Mouse (Mus musculus) neural tube, embryonic 11.5 days (tissue): Measurements from ENCODE around the gene Trpd52l3. TPM values are rescaled to one million over a fixed set of nuclear protein-coding genes. Genes with fewer than 3 reads are reported as not detected.

Source experiments
- ATAC-seq: fragments of 200-750 bp; cut with Nextera tagmentation; 2 replicates; pipeline ENCODE4 v1.8.0; 2017; ENCODE audit warnings: moderate number of reproducible peaks, mild to moderate bottlenecking, moderate TSS enrichment, moderate library complexity; ENCODE audit not compliant: insufficient read depth, low FRiP score, low TSS enrichment
- DNase-seq: peaks from one replicate; pipeline ENCODE4 v3.0.0-alpha.2; 2015; ENCODE audit warnings: low spot score
- H3K27ac ChIP-seq: fragments of 300-500 bp; sonication (generic); 2 replicates; pipeline ENCODE4 v1.5.1; 2014; ENCODE audit warnings: low read depth, mild to moderate bottlenecking, low read length
- H3K27me3 ChIP-seq: fragments of 300-500 bp; sonication (generic); 2 replicates; pipeline ENCODE4 v1.6.1; 2014; ENCODE audit warnings: mild to moderate bottlenecking, low read length, mixed read lengths; ENCODE audit not compliant: control insufficient read depth, insufficient read depth
- H3K36me3 ChIP-seq: fragments of 300-500 bp; sonication (generic); 2 replicates; pipeline ENCODE4 v1.6.1; 2014; ENCODE audit warnings: mild to moderate bottlenecking, low read length, moderate library complexity, mixed read lengths; ENCODE audit not compliant: control insufficient read depth, insufficient read depth
- H3K4me1 ChIP-seq: fragments of 300-500 bp; sonication (generic); 2 replicates; pipeline ENCODE4 v1.6.1; 2014; ENCODE audit warnings: low read length, mixed read lengths; ENCODE audit not compliant: control insufficient read depth, insufficient read depth
- H3K4me2 ChIP-seq: fragments of 300-500 bp; sonication (generic); 2 replicates; pipeline ENCODE4 v1.6.1; 2014; ENCODE audit warnings: low read depth, mild to moderate bottlenecking, moderate library complexity
- H3K4me3 ChIP-seq: fragments of 300-500 bp; sonication (generic); 2 replicates; pipeline ENCODE4 v1.5.1; 2014; ENCODE audit warnings: low read depth, low read length
- H3K9ac ChIP-seq: fragments of 300-500 bp; sonication (generic); 2 replicates; pipeline ENCODE4 v1.6.1; 2014; ENCODE audit warnings: mild to moderate bottlenecking, low read length
- H3K9me3 ChIP-seq: fragments of 300-500 bp; sonication (generic); 2 replicates; pipeline ENCODE4 v1.6.1; 2016; ENCODE audit warnings: low read length; ENCODE audit not compliant: control insufficient read depth
- WGBS: fragments of 180-500 bp; shearing (Covaris S2); extraction: QIAGEN DNeasy Blood & Tissue Kit; methylation state at CpG from one replicate; pipeline ENCODE4 v1.1.7; 2014; 5-methylcytosine and 5-hydroxymethylcytosine counted together
- polyA plus RNA-seq: library from polyadenylated mRNA; unstranded; fragments of >200 nt; fragmentation: Nextera tagmentation; extraction: Ambion mirVana; gene quantifications from 2 replicates; pipeline ENCODE4 v1.2.1, GENCODE M21; 2014

Trpd52l3 gene
- polyA plus RNA-seq, 1 experiment from 2014 or later = not detected

GRCm38 (mm10) chr19:29979452-29980089 is 24.0 kb upstream of the Trpd52l3 start:
- Histone ChIP-seq H3K9me3 (no peaks in the 10 kb centered on the region), H3K27ac (no peak overlapping the region), H3K36me3 (no peaks in the 10 kb centered on the region), H3K9ac (no peak overlapping the region), H3K4me2 (no peak overlapping the region), H3K27me3 (no peaks in the 10 kb centered on the region), H3K4me1 (no peaks in the 10 kb centered on the region), H3K4me3 (no peak overlapping the region)
- DNase-seq (no peak), ATAC-seq (no peak)
- 79% methylated on average over 8 of the region's 8 CpGs for WGBS

- Histone ChIP-seq H3K4me2 (no peak overlapping the region), H3K27me3 (no peaks in the 10 kb centered on the region), H3K9me3 (no peaks in the 10 kb centered on the region), H3K4me1 (no peaks in the 10 kb centered on the region), H3K27ac (no peak overlapping the region), H3K4me3 (no peak overlapping the region), H3K36me3 (no peaks in the 10 kb centered on the region), H3K9ac (no peak overlapping the region)
- 79% methylated on average over 16 of the region's 16 CpGs for WGBS
- ATAC-seq = no peak
- no peak for DNase-seq
Measured at GRCm38 (mm10) chr19:29984208-29985005, 19.2 kb upstream of the Trpd52l3 start.

- Histone ChIP-seq H3K27me3 (no peaks in the 10 kb centered on the region), H3K4me2 (no peak overlapping the region), H3K4me3 (no peak overlapping the region), H3K36me3 (no peaks in the 10 kb centered on the region), H3K4me1 (no peaks in the 10 kb centered on the region), H3K9ac (no peak overlapping the region), H3K9me3 (no peaks in the 10 kb centered on the region), H3K27ac (no peak overlapping the region)
- DNase-seq = no peak
- WGBS = 91% methylated on average over 12 of the region's 12 CpGs
- ATAC-seq = no peak
Measured at GRCm38 (mm10) chr19:29986464-29987091, 17.0 kb upstream of the Trpd52l3 start.

GRCm38 (mm10) chr19:30000406-30001365 is 2.9 kb upstream of the Trpd52l3 start:
- ATAC-seq = no peak
- H3K27ac ChIP-seq = no peak overlapping the region
- H3K9ac ChIP-seq = no peak overlapping the region
- no peaks in the 10 kb centered on the region for H3K9me3 ChIP-seq
- DNase-seq = no peak
- H3K4me2 ChIP-seq = no peak overlapping the region
- no peaks in the 10 kb centered on the region for H3K36me3 ChIP-seq
- H3K27me3 ChIP-seq = no peaks in the 10 kb centered on the region
- H3K4me3 ChIP-seq = no peak overlapping the region
- WGBS = 61% methylated on average over 12 of the region's 12 CpGs
- no peaks in the 10 kb centered on the region for H3K4me1 ChIP-seq

GRCm38 (mm10) chr19:30001550-30001949 is 2.0 kb upstream of the Trpd52l3 start:
- Histone ChIP-seq H3K27ac (no peak overlapping the region), H3K9me3 (no peaks in the 10 kb centered on the region), H3K36me3 (no peaks in the 10 kb centered on the region), H3K4me2 (no peak overlapping the region), H3K27me3 (no peaks in the 10 kb centered on the region), H3K4me1 (no peaks in the 10 kb centered on the region), H3K4me3 (no peak overlapping the region), H3K9ac (no peak overlapping the region)
- 88% methylated on average over 6 of the region's 6 CpGs for WGBS
- ATAC-seq (no peak), DNase-seq (no peak)

- Histone ChIP-seq H3K4me1 (no peaks in the 10 kb centered on the region), H3K36me3 (no peaks in the 10 kb centered on the region), H3K27me3 (no peaks in the 10 kb centered on the region), H3K9me3 (no peaks in the 10 kb centered on the region), H3K4me2 (no peak overlapping the region), H3K27ac (no peak overlapping the region), H3K4me3 (no peak overlapping the region), H3K9ac (no peak overlapping the region)
- no peak for ATAC-seq
- no peak for DNase-seq
- 70% methylated on average over 3 of the region's 3 CpGs for WGBS
Measured at GRCm38 (mm10) chr19:30006371-30006770, 2.8 kb downstream of the Trpd52l3 start.

GRCm38 (mm10) chr19:30010520-30011296 is 7.1 kb downstream of the Trpd52l3 start:
- Histone ChIP-seq H3K27me3 (no peaks in the 10 kb centered on the region), H3K4me1 (no peaks in the 10 kb centered on the region), H3K4me3 (no peak overlapping the region), H3K9me3 (no peaks in the 10 kb centered on the region), H3K27ac (no peak overlapping the region), H3K9ac (no peak overlapping the region), H3K36me3 (no peaks in the 10 kb centered on the region), H3K4me2 (no peak overlapping the region)
- 83% methylated on average over 13 of the region's 13 CpGs for WGBS
- no peak for DNase-seq
- no peak for ATAC-seq

- Histone ChIP-seq H3K4me1 (no peaks in the 10 kb centered on the region), H3K4me3 (no peak overlapping the region), H3K36me3 (no peaks in the 10 kb centered on the region), H3K27me3 (no peaks in the 10 kb centered on the region), H3K9ac (no peak overlapping the region), H3K27ac (no peak overlapping the region), H3K4me2 (no peak overlapping the region), H3K9me3 (no peaks in the 10 kb centered on the region)
- DNase-seq (no peak), ATAC-seq (no peak)
- 86% methylated on average over 3 of the region's 3 CpGs for whole genome bisulfite sequencing
Measured at GRCm38 (mm10) chr19:30014331-30014730, 10.7 kb downstream of the Trpd52l3 start.
